Mouse (Mus musculus) forebrain, embryonic 15.5 days (tissue): ENCODE results near the gene Guk1. TPM values are rescaled to one million over a fixed set of nuclear protein-coding genes. Genes with fewer than 3 reads are reported as not detected.

Source experiments
- ATAC-seq: fragments of 200-750 bp; cut with Nextera tagmentation; replicated peaks from 2 replicates; pipeline ENCODE4 v1.8.0; 2017; ENCODE audit warnings: mild to moderate bottlenecking, moderate TSS enrichment, moderate library complexity
- H3K27ac ChIP-seq: fragments of 300-500 bp; sonication (generic); replicated peaks from 2 replicates; pipeline ENCODE4 v1.5.1; 2015; ENCODE audit warnings: mild to moderate bottlenecking, inconsistent platforms
- H3K27me3 ChIP-seq: fragments of 300-500 bp; sonication (generic); 2 replicates; pipeline ENCODE4 v1.6.1; 2015; ENCODE audit warnings: inconsistent platforms
- H3K36me3 ChIP-seq: fragments of 300-500 bp; sonication (generic); 2 replicates; pipeline ENCODE4 v1.6.1; 2015; ENCODE audit warnings: mild to moderate bottlenecking, inconsistent platforms
- H3K4me1 ChIP-seq: fragments of 300-500 bp; sonication (generic); 2 replicates; pipeline ENCODE4 v1.6.1; 2015; ENCODE audit warnings: inconsistent platforms
- H3K4me2 ChIP-seq: fragments of 300-500 bp; sonication (generic); replicated peaks from 2 replicates; pipeline ENCODE4 v1.6.1; 2015; ENCODE audit warnings: mild to moderate bottlenecking, inconsistent platforms
- H3K4me3 ChIP-seq: fragments of 300-500 bp; sonication (generic); 2 replicates; pipeline ENCODE4 v1.5.1; 2015; ENCODE audit warnings: mild to moderate bottlenecking, inconsistent platforms
- H3K9ac ChIP-seq: fragments of 300-500 bp; sonication (generic); replicated peaks from 2 replicates; pipeline ENCODE4 v1.6.1; 2015; ENCODE audit warnings: mild to moderate bottlenecking, inconsistent platforms
- H3K9me3 ChIP-seq: fragments of 300-500 bp; sonication (generic); 2 replicates; pipeline ENCODE4 v1.6.1; 2016; ENCODE audit warnings: inconsistent platforms
- WGBS: fragments of 180-500 bp; shearing (Covaris S2); methylation state at CpG from one replicate; pipeline ENCODE4 v1.1.7; 2015; ENCODE audit warnings: mixed read lengths; 5-methylcytosine and 5-hydroxymethylcytosine counted together
- polyA plus RNA-seq: library from polyadenylated mRNA; unstranded; fragments of >200 nt; fragmentation: Nextera tagmentation; extraction: Ambion mirVana; gene quantifications from 2 replicates; pipeline ENCODE4 v1.2.1, GENCODE M21; 2015

Guk1 gene
- polyA plus RNA-seq: 176 and 183 TPM in 2 replicates

- no peaks in the 10 kb centered on the region for H3K36me3 ChIP-seq
- 6% methylated on average over 16 of the region's 16 CpGs for WGBS
Observed at GRCm38 (mm10) chr11:59192059-59192386, at the start of gene Guk1. Guk1 (minus strand) TSS chr11:59192212.

GRCm38 (mm10) chr11:59239796-59240195 lies 47.8 kb upstream of the Guk1 start:
- no peak overlapping the region for H3K4me2 ChIP-seq
- H3K27ac ChIP-seq: no peak overlapping the region
- H3K9ac ChIP-seq: no peak overlapping the region
- WGBS: 79% methylated on average over 4 of the region's 4 CpGs
- H3K36me3 ChIP-seq: no peaks in the 10 kb centered on the region
- peaks cover 8% of the 10 kb centered on the region for H3K4me1 ChIP-seq
- no peaks in the 10 kb centered on the region for H3K9me3 ChIP-seq
- H3K27me3 ChIP-seq: no peaks in the 10 kb centered on the region
- H3K4me3 ChIP-seq: no peak overlapping the region
- ATAC-seq: no peak

More at GRCm38 (mm10) chr11:59192059-59192386, at the start of gene Guk1:
- peak within 1 kb of the TSS; percentile 63 for H3K9ac ChIP-seq
- H3K27me3 ChIP-seq: no peaks in the 10 kb centered on the region
- peak within 1 kb of the TSS; percentile 51 for H3K4me3 ChIP-seq
- peak; percentile 26 for ATAC-seq
- H3K4me2 ChIP-seq: peak within 1 kb of the TSS; percentile 63
- peaks cover 17% of the 10 kb centered on the region for H3K4me1 ChIP-seq
- no peaks in the 10 kb centered on the region for H3K9me3 ChIP-seq
- peak within 1 kb of the TSS; percentile 89 for H3K27ac ChIP-seq

GRCm38 (mm10) chr11:59239428-59239785 lies 47.4 kb upstream of the Guk1 start:
- no peaks in the 10 kb centered on the region for H3K9me3 ChIP-seq
- peaks cover 8% of the 10 kb centered on the region for H3K4me1 ChIP-seq
- H3K27me3 ChIP-seq: no peaks in the 10 kb centered on the region
- WGBS: 61% methylated on average over 4 of the region's 4 CpGs
- no peak overlapping the region for H3K9ac ChIP-seq
- 0 out of 2 replicates have a peak, but pooled peaks have one; percentile 13 for ATAC-seq
- H3K4me3 ChIP-seq: no peak overlapping the region
- H3K27ac ChIP-seq: no peak overlapping the region
- H3K36me3 ChIP-seq: no peaks in the 10 kb centered on the region
- H3K4me2 ChIP-seq: no peak overlapping the region

- no peaks in the 10 kb centered on the region for H3K9me3 ChIP-seq
- H3K4me2 ChIP-seq: no peak overlapping the region
- H3K27me3 ChIP-seq: no peaks in the 10 kb centered on the region
- H3K36me3 ChIP-seq: no peaks in the 10 kb centered on the region
- H3K9ac ChIP-seq: no peak overlapping the region
- WGBS: 3% methylated on average over 14 of the region's 15 CpGs
- no peak overlapping the region for H3K27ac ChIP-seq
- no peak overlapping the region for H3K4me3 ChIP-seq
- 0 out of 2 replicates have a peak, but pooled peaks have one; percentile 26 for ATAC-seq
- peaks cover 8% of the 10 kb centered on the region for H3K4me1 ChIP-seq
Observed at GRCm38 (mm10) chr11:59238525-59239427, 46.8 kb upstream of the Guk1 start.

GRCm38 (mm10) chr11:59232797-59233196 lies 40.8 kb upstream of the Guk1 start:
- WGBS: 49% methylated on average over 2 of the region's 2 CpGs
- Histone ChIP-seq H3K27ac (no peak overlapping the region), H3K4me2 (no peak overlapping the region), H3K27me3 (no peaks in the 10 kb centered on the region), H3K9ac (no peak overlapping the region), H3K9me3 (no peaks in the 10 kb centered on the region), H3K4me3 (no peak overlapping the region), H3K4me1 (peaks cover 9% of the 10 kb centered on the region), H3K36me3 (no peaks in the 10 kb centered on the region)
- ATAC-seq: no peak

GRCm38 (mm10) chr11:59230144-59230760 lies 38.2 kb upstream of the Guk1 start:
- no peaks in the 10 kb centered on the region for H3K9me3 ChIP-seq
- no peaks in the 10 kb centered on the region for H3K27me3 ChIP-seq
- peaks cover 29% of the 10 kb centered on the region for H3K4me1 ChIP-seq
- no peaks in the 10 kb centered on the region for H3K36me3 ChIP-seq
- no peak overlapping the region for H3K9ac ChIP-seq
- no peak overlapping the region for H3K4me2 ChIP-seq
- WGBS: 13% methylated on average over 7 of the region's 7 CpGs
- H3K27ac ChIP-seq: no peak overlapping the region
- H3K4me3 ChIP-seq: no peak overlapping the region
- ATAC-seq: no peak

- H3K36me3 ChIP-seq: 0 out of 2 replicates have a peak, but pooled peaks cover 3% of the 10 kb centered on the region
- H3K4me2 ChIP-seq: peak within 1 kb of the TSS; percentile 93
- peak within 1 kb of the TSS; percentile 86 for H3K27ac ChIP-seq
- peaks cover 46% of the 10 kb centered on the region for H3K4me1 ChIP-seq
- H3K27me3 ChIP-seq: no peaks in the 10 kb centered on the region
- peak within 1 kb of the TSS; percentile 98 for H3K9ac ChIP-seq
- peak within 1 kb of the TSS; percentile 92 for H3K4me3 ChIP-seq
- 3% methylated on average over 58 of the region's 59 CpGs for WGBS
- peak; percentile 96 for ATAC-seq
- no peaks in the 10 kb centered on the region for H3K9me3 ChIP-seq
Observed at GRCm38 (mm10) chr11:59228122-59228953, 36.3 kb upstream of the Guk1 start, which contains the start of gene Arf1. Arf1 (minus strand) TSS chr11:59228270.

GRCm38 (mm10) chr11:59227604-59228121 lies 35.7 kb upstream of the Guk1 start:
- H3K4me1 ChIP-seq: peaks cover 51% of the 10 kb centered on the region
- H3K27me3 ChIP-seq: no peaks in the 10 kb centered on the region
- peak overlapping the region; percentile 98 for H3K9ac ChIP-seq
- H3K27ac ChIP-seq: peak overlapping the region; percentile 86
- H3K4me3 ChIP-seq: peak overlapping the region; percentile 92
- H3K4me2 ChIP-seq: peak overlapping the region; percentile 93
- under 1% methylated on average over 50 of the region's 51 CpGs for WGBS
- H3K36me3 ChIP-seq: 0 out of 2 replicates have a peak, but pooled peaks cover 5% of the 10 kb centered on the region
- H3K9me3 ChIP-seq: no peaks in the 10 kb centered on the region
- ATAC-seq: peak; percentile 75

- 6% methylated on average over 21 of the region's 21 CpGs for WGBS
- no peaks in the 10 kb centered on the region for H3K9me3 ChIP-seq
- H3K27me3 ChIP-seq: no peaks in the 10 kb centered on the region
- peak overlapping the region; percentile 92 for H3K4me3 ChIP-seq
- ATAC-seq: no peak
- H3K4me2 ChIP-seq: peak overlapping the region; percentile 93
- 0 out of 2 replicates have a peak overlapping the region, but pooled peaks have one; percentile 86 for H3K27ac ChIP-seq
- 0 out of 2 replicates have a peak, but pooled peaks cover 5% of the 10 kb centered on the region for H3K36me3 ChIP-seq
- peak overlapping the region; percentile 98 for H3K9ac ChIP-seq
- peaks cover 56% of the 10 kb centered on the region for H3K4me1 ChIP-seq
Observed at GRCm38 (mm10) chr11:59226787-59227603, 35.0 kb upstream of the Guk1 start.

GRCm38 (mm10) chr11:59226251-59226650 lies 34.2 kb upstream of the Guk1 start:
- WGBS: 67% methylated on average over 3 of the region's 3 CpGs
- ATAC-seq: no peak
- Histone ChIP-seq H3K9ac (peak overlapping the region; percentile 98), H3K9me3 (no peaks in the 10 kb centered on the region), H3K4me3 (peak overlapping the region; percentile 92), H3K27ac (0 out of 2 replicates have a peak overlapping the region, but pooled peaks have one; percentile 2), H3K4me1 (peaks cover 59% of the 10 kb centered on the region), H3K4me2 (peak overlapping the region; percentile 93), H3K27me3 (no peaks in the 10 kb centered on the region), H3K36me3 (0 out of 2 replicates have a peak, but pooled peaks cover 5% of the 10 kb centered on the region)

GRCm38 (mm10) chr11:59225167-59225566 lies 33.2 kb upstream of the Guk1 start:
- Histone ChIP-seq H3K27ac (no peak overlapping the region), H3K9me3 (no peaks in the 10 kb centered on the region), H3K4me3 (no peak overlapping the region), H3K27me3 (no peaks in the 10 kb centered on the region), H3K36me3 (0 out of 2 replicates have a peak, but pooled peaks cover 5% of the 10 kb centered on the region), H3K4me2 (no peak overlapping the region), H3K4me1 (peaks cover 63% of the 10 kb centered on the region), H3K9ac (0 out of 2 replicates have a peak overlapping the region, but pooled peaks have one; percentile 4)
- ATAC-seq: no peak
- 88% methylated on average over 2 of the region's 2 CpGs for WGBS
